Mouse (Mus musculus): Measurements from ENCODE around the gene Fbxo46. TPM values are rescaled to one million over a fixed set of nuclear protein-coding genes. Genes with fewer than 3 reads are reported as not detected.
"Not testable (repeated sequence)": the region's sequence is repeated elsewhere in the genome, so short reads cannot be mapped to it uniquely, and the experiment has no call there.

The Fbxo46 gene
- polyA plus RNA-seq (2012; rRNA removed) = 49.3 and 59.7 TPM in 2 replicates

- H3K36me3 ChIP-seq (ENCODE audit: control insufficient read depth, insufficient read depth, low read length) = no peaks in the 10 kb centered on the region
- no peaks in the 10 kb centered on the region for H3K27me3 ChIP-seq (ENCODE audit: control insufficient read depth, insufficient read depth, low read length)
- TF ChIP-seq CTCF (IDR thresholded peaks at IDR 0.05; ENCODE audit: control insufficient read depth, insufficient read depth, insufficient replicate concordance, low read depth, low read length) (no peak), POLR2A (IDR thresholded peaks at IDR 0.05; ENCODE audit: control insufficient read depth, low read depth, low read length) (peak; percentile 77)
- H3K27ac ChIP-seq (ENCODE audit: control insufficient read depth, insufficient read depth, low read depth, low read length) = peak within 1 kb of the TSS; percentile 56
- peaks cover 8% of the 10 kb centered on the region for H3K4me1 ChIP-seq (ENCODE audit: control insufficient read depth, insufficient read depth, low read length)
- H3K4me3 ChIP-seq (ENCODE audit: control insufficient read depth, low read depth, low read length) = peak within 1 kb of the TSS; percentile 93
Observed at GRCm38 (mm10) chr7:19119631-19120429, at the start of gene Fbxo46. Gene Fbxo46 (plus strand): TSS chr7:19119859.

GRCm38 (mm10) chr7:19071024-19071423 lies 48.6 kb upstream of the Fbxo46 start:
- H3K4me1 ChIP-seq (ENCODE audit: control insufficient read depth, insufficient read depth, low read length) = peaks cover 27% of the 10 kb centered on the region
- H3K4me3 ChIP-seq (ENCODE audit: control insufficient read depth, low read depth, low read length); H3K27ac ChIP-seq (ENCODE audit: control insufficient read depth, insufficient read depth, low read depth, low read length); H3K27me3 ChIP-seq (ENCODE audit: control insufficient read depth, insufficient read depth, low read length); H3K36me3 ChIP-seq (ENCODE audit: control insufficient read depth, insufficient read depth, low read length): not testable (repeated sequence)

- Histone ChIP-seq H3K36me3 (ENCODE audit: control insufficient read depth, insufficient read depth, low read length) (no peaks in the 10 kb centered on the region), H3K4me3 (ENCODE audit: control insufficient read depth, low read depth, low read length) (no peak overlapping the region), H3K4me1 (ENCODE audit: control insufficient read depth, insufficient read depth, low read length) (peaks cover 28% of the 10 kb centered on the region), H3K27me3 (ENCODE audit: control insufficient read depth, insufficient read depth, low read length) (no peaks in the 10 kb centered on the region), H3K27ac (ENCODE audit: control insufficient read depth, insufficient read depth, low read depth, low read length) (no peak overlapping the region)
- no peak for TF ChIP-seq POLR2A (IDR thresholded peaks at IDR 0.05; ENCODE audit: control insufficient read depth, low read depth, low read length)
- TF ChIP-seq CTCF (IDR thresholded peaks at IDR 0.05; ENCODE audit: control insufficient read depth, insufficient read depth, insufficient replicate concordance, low read depth, low read length) = peak; percentile 92
Observed at GRCm38 (mm10) chr7:19073504-19073903, 46.2 kb upstream of the Fbxo46 start.

GRCm38 (mm10) chr7:19074494-19074893 lies 45.2 kb upstream of the Fbxo46 start:
- TF ChIP-seq POLR2A (IDR thresholded peaks at IDR 0.05; ENCODE audit: control insufficient read depth, low read depth, low read length) (no peak), CTCF (IDR thresholded peaks at IDR 0.05; ENCODE audit: control insufficient read depth, insufficient read depth, insufficient replicate concordance, low read depth, low read length) (no peak)
- Histone ChIP-seq H3K36me3 (ENCODE audit: control insufficient read depth, insufficient read depth, low read length) (no peaks in the 10 kb centered on the region), H3K4me3 (ENCODE audit: control insufficient read depth, low read depth, low read length) (peak overlapping the region; percentile 93; the same call in 1 of the 2 replicates), H3K4me1 (ENCODE audit: control insufficient read depth, insufficient read depth, low read length) (peaks cover 28% of the 10 kb centered on the region), H3K27ac (ENCODE audit: control insufficient read depth, insufficient read depth, low read depth, low read length) (no peak overlapping the region), H3K27me3 (ENCODE audit: control insufficient read depth, insufficient read depth, low read length) (no peaks in the 10 kb centered on the region)

GRCm38 (mm10) chr7:19075231-19075630 lies 44.4 kb upstream of the Fbxo46 start:
- H3K27ac ChIP-seq (ENCODE audit: control insufficient read depth, insufficient read depth, low read depth, low read length) = peak overlapping the region; percentile 96
- H3K4me3 ChIP-seq (ENCODE audit: control insufficient read depth, low read depth, low read length) = peak overlapping the region; percentile 93

GRCm38 (mm10) chr7:19075723-19076585 lies 43.7 kb upstream of the Fbxo46 start, which contains the start of gene Dmwd:
Gene Dmwd (plus strand): TSS chr7:19076227.
- Histone ChIP-seq H3K36me3 (ENCODE audit: control insufficient read depth, insufficient read depth, low read length) (no peaks in the 10 kb centered on the region), H3K27me3 (ENCODE audit: control insufficient read depth, insufficient read depth, low read length) (no peaks in the 10 kb centered on the region), H3K27ac (ENCODE audit: control insufficient read depth, insufficient read depth, low read depth, low read length) (peak within 1 kb of the TSS; percentile 96), H3K4me3 (ENCODE audit: control insufficient read depth, low read depth, low read length) (peak within 1 kb of the TSS; percentile 93), H3K4me1 (ENCODE audit: control insufficient read depth, insufficient read depth, low read length) (peaks cover 28% of the 10 kb centered on the region)
- TF ChIP-seq CTCF (IDR thresholded peaks at IDR 0.05; ENCODE audit: control insufficient read depth, insufficient read depth, insufficient replicate concordance, low read depth, low read length) = no peak
- peak; percentile 81 for TF ChIP-seq POLR2A (IDR thresholded peaks at IDR 0.05; ENCODE audit: control insufficient read depth, low read depth, low read length)

More at GRCm38 (mm10) chr7:19075231-19075630, 44.4 kb upstream of the Fbxo46 start:
- no peaks in the 10 kb centered on the region for H3K36me3 ChIP-seq (ENCODE audit: control insufficient read depth, insufficient read depth, low read length)
- H3K27me3 ChIP-seq (ENCODE audit: control insufficient read depth, insufficient read depth, low read length) = no peaks in the 10 kb centered on the region
- peaks cover 28% of the 10 kb centered on the region for H3K4me1 ChIP-seq (ENCODE audit: control insufficient read depth, insufficient read depth, low read length)
- no peak for TF ChIP-seq POLR2A (IDR thresholded peaks at IDR 0.05; ENCODE audit: control insufficient read depth, low read depth, low read length)
- TF ChIP-seq CTCF (IDR thresholded peaks at IDR 0.05; ENCODE audit: control insufficient read depth, insufficient read depth, insufficient replicate concordance, low read depth, low read length) = no peak

GRCm38 (mm10) chr7:19076586-19076991 lies 43.1 kb upstream of the Fbxo46 start:
- TF ChIP-seq CTCF (IDR thresholded peaks at IDR 0.05; ENCODE audit: control insufficient read depth, insufficient read depth, insufficient replicate concordance, low read depth, low read length) (no peak), POLR2A (IDR thresholded peaks at IDR 0.05; ENCODE audit: control insufficient read depth, low read depth, low read length) (no peak)
- Histone ChIP-seq H3K36me3 (ENCODE audit: control insufficient read depth, insufficient read depth, low read length) (no peaks in the 10 kb centered on the region), H3K4me3 (ENCODE audit: control insufficient read depth, low read depth, low read length) (peak overlapping the region; percentile 93), H3K27me3 (ENCODE audit: control insufficient read depth, insufficient read depth, low read length) (no peaks in the 10 kb centered on the region), H3K27ac (ENCODE audit: control insufficient read depth, insufficient read depth, low read depth, low read length) (peak overlapping the region; percentile 82), H3K4me1 (ENCODE audit: control insufficient read depth, insufficient read depth, low read length) (peaks cover 28% of the 10 kb centered on the region)

All from testis, adult 2 months (tissue).